Mouse (Mus musculus) spleen, adult 2 months (tissue): Measurements from ENCODE around the gene Sh3tc1. TPM values are rescaled to one million over a fixed set of nuclear protein-coding genes. Genes with fewer than 3 reads are reported as not detected.

Source experiments
- DNase-seq, 2 experiments: peaks; one replicate each; pipeline versions ENCODE4 v3.0.0 to v3.0.0-alpha.2; 2012 to 2021; ENCODE audit warnings: low spot score in 2 of 2, low read depth in 1 of 2
- H3K27ac ChIP-seq: fragments of 200-500 bp; 2 replicates; pipeline ENCODE4 v1.5.1; 2012; ENCODE audit warnings: low read length, inconsistent platforms; ENCODE audit not compliant: insufficient read depth
- H3K27me3 ChIP-seq: fragments of 200-500 bp; 2 replicates; pipeline ENCODE4 v1.6.1; 2012; ENCODE audit warnings: mild to moderate bottlenecking, moderate library complexity, low read length, inconsistent platforms; ENCODE audit not compliant: control insufficient read depth, insufficient read depth
- H3K36me3 ChIP-seq: fragments of 200-500 bp; 2 replicates; pipeline ENCODE4 v1.6.1; 2012; ENCODE audit warnings: mild to moderate bottlenecking, low read length, inconsistent platforms; ENCODE audit not compliant: control insufficient read depth, insufficient read depth
- H3K4me1 ChIP-seq: fragments of 200-500 bp; 2 replicates; pipeline ENCODE4 v1.6.1; 2011; ENCODE audit warnings: inconsistent platforms; ENCODE audit not compliant: control insufficient read depth, insufficient read depth, insufficient read length
- H3K4me3 ChIP-seq: fragments of 200-500 bp; 2 replicates; pipeline ENCODE4 v1.5.1; 2011; ENCODE audit warnings: mild to moderate bottlenecking, inconsistent platforms; ENCODE audit not compliant: insufficient read depth, insufficient read length; ENCODE audit errors: extremely low read depth
- CTCF ChIP-seq: fragments of 200-500 bp; IDR thresholded peaks from 2 replicates; pipeline ENCODE4 v1.5.1; 2011; ENCODE audit warnings: mild to moderate bottlenecking, inconsistent platforms; ENCODE audit not compliant: insufficient read depth, insufficient read length, insufficient replicate concordance; ENCODE audit errors: extremely low read depth
- POLR2A ChIP-seq: fragments of 200-500 bp; IDR thresholded peaks from 2 replicates; pipeline ENCODE4 v1.6.1; 2011; ENCODE audit warnings: low read depth, low read length, inconsistent platforms
- WGBS: fragments of 180-500 bp; shearing (Covaris S2); methylation state at CpG from one replicate; pipeline ENCODE4 v1.1.7; 2018; 5-methylcytosine and 5-hydroxymethylcytosine counted together
- polyA plus RNA-seq: library from polyadenylated mRNA; depleted of rRNA; stranded (reverse); fragments of >200 nt; gene quantifications from 2 replicates; pipeline ENCODE4 v1.2.3, GENCODE M21; 2012

The Sh3tc1 gene
- polyA plus RNA-seq, 1 experiment, result 10.7 TPM

GRCm38 (mm10) chr5:35762388-35762787, 22.6 kb upstream of the Sh3tc1 start:
- DNase-seq, result no peak
- Histone ChIP-seq H3K27ac (no peak overlapping the region), H3K4me1 (peaks cover 4% of the 10 kb centered on the region; the same call in 1 of the 2 replicates), H3K4me3 (no peak overlapping the region), H3K36me3 (no peaks in the 10 kb centered on the region), H3K27me3 (no peaks in the 10 kb centered on the region)
- 69% methylated on average over 5 of the region's 5 CpGs for WGBS
- TF ChIP-seq CTCF (no peak), POLR2A (no peak)

- DNase-seq, result no peak
- WGBS, result 82% methylated on average over 5 of the region's 5 CpGs
Observed at GRCm38 (mm10) chr5:35761323-35761722, 21.5 kb upstream of the Sh3tc1 start.

GRCm38 (mm10) chr5:35758081-35759053, 18.6 kb upstream of the Sh3tc1 start:
- no peaks in the 10 kb centered on the region for H3K27me3 ChIP-seq
- no peak overlapping the region for H3K27ac ChIP-seq
- H3K36me3 ChIP-seq, result no peaks in the 10 kb centered on the region
- 4% methylated on average over 40 of the region's 40 CpGs for WGBS
- TF ChIP-seq POLR2A (no peak), CTCF (no peak)
- H3K4me3 ChIP-seq, result peak overlapping the region; percentile 64
- peaks cover 7% of the 10 kb centered on the region; the same call in 1 of the 2 replicates for H3K4me1 ChIP-seq
- peak in 1 of 2 experiments; percentile 19 for DNase-seq

More at GRCm38 (mm10) chr5:35761323-35761722, 21.5 kb upstream of the Sh3tc1 start:
- TF ChIP-seq CTCF (no peak), POLR2A (no peak)
- Histone ChIP-seq H3K4me1 (peaks cover 7% of the 10 kb centered on the region; the same call in 1 of the 2 replicates), H3K27me3 (no peaks in the 10 kb centered on the region), H3K36me3 (no peaks in the 10 kb centered on the region), H3K4me3 (no peak overlapping the region), H3K27ac (no peak overlapping the region)

- H3K27me3 ChIP-seq, result no peaks in the 10 kb centered on the region
- no peak within 1 kb of the TSS for H3K27ac ChIP-seq
- DNase-seq, result peak; percentile 85 to 90
Observed at GRCm38 (mm10) chr5:35757639-35758001, 17.8 kb upstream of the Sh3tc1 start, which contains the start of gene Ablim2. Ablim2 (plus strand) TSS chr5:35757880.

DNA sequence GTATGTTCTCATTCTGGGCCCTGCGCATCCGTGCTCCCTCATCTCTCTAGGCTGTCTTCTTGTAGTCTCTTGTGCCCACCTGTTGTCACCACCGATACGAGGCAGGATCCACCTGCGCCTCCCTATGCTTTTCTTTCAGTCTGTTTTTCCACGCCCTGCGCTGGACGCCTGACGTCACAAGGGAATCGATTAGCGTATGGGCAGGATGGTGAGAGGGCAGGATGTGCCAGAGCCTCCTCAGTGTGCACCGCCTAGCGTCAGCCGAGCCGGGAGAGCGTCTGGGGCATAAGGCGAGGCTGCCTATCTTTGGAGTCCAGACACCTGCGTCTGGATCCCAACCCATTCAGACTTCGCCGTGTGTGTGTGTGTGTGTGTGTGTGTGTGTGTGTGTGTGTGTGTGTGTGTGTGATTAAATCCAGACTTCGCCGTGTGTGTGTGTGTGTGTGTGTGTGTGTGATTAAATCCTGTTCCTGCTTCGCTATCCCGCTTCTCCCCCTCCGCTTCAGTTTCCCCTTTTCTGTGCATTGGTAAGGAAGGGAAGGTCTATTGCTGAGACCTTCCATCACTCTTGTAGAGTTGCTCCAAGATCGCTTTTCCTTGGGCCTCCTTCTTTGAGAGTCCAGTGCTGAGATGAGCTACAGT, 17.3 kb upstream of the Sh3tc1 start:
- H3K4me1 ChIP-seq, result peaks cover 7% of the 10 kb centered on the region; the same call in 1 of the 2 replicates
- no peak overlapping the region for H3K27ac ChIP-seq
- peak overlapping the region; percentile 51 for H3K4me3 ChIP-seq
- no peaks in the 10 kb centered on the region for H3K27me3 ChIP-seq
- TF ChIP-seq POLR2A (no peak), CTCF (no peak)
- 10% methylated on average over 25 of the region's 26 CpGs for WGBS
- peak in 1 of 2 experiments; percentile 18 for DNase-seq
- H3K36me3 ChIP-seq, result no peaks in the 10 kb centered on the region

More at GRCm38 (mm10) chr5:35757639-35758001, 17.8 kb upstream of the Sh3tc1 start, which contains the start of gene Ablim2:
- H3K36me3 ChIP-seq, result no peaks in the 10 kb centered on the region
- peaks cover 7% of the 10 kb centered on the region; the same call in 1 of the 2 replicates for H3K4me1 ChIP-seq
- H3K4me3 ChIP-seq, result peak within 1 kb of the TSS; percentile 64
- WGBS, result under 1% methylated on average over 35 of the region's 35 CpGs
- TF ChIP-seq POLR2A, result no peak
- no peak for TF ChIP-seq CTCF

DNA sequence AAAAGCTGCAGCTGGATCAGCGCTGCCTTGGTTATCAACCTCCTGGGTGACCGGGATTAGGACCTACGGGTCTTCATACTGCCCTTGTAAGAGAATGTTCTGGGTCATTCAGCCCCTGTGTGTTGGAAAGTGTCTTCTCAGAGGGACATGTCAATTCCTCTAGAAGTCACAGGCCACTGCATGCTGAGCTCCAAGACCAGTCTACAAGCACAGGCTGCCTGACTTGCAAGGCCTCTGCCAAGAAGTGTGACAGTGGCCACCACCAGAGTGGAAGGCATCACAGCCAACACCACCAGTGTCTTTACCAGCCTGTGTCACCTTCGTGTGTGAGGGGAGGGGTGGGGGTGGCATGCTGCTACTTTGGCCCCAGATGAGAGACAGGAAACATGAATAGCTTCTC, 16.2 kb upstream of the Sh3tc1 start:
- TF ChIP-seq CTCF (no peak), POLR2A (no peak)
- H3K4me1 ChIP-seq, result peaks cover 7% of the 10 kb centered on the region; the same call in 1 of the 2 replicates
- H3K27ac ChIP-seq, result no peak overlapping the region
- WGBS, result 85% methylated on average over 4 of the region's 4 CpGs
- no peaks in the 10 kb centered on the region for H3K27me3 ChIP-seq
- DNase-seq, result no peak
- H3K36me3 ChIP-seq, result no peaks in the 10 kb centered on the region
- H3K4me3 ChIP-seq, result no peak overlapping the region
